Mouse (Mus musculus) ovary, adult 18-20 months (tissue): Measurements from ENCODE around the gene Gm12789.
"Not testable (repeated sequence)": the region's sequence is repeated elsewhere in the genome, so short reads cannot be mapped to it uniquely, and the experiment has no call there.

Experiments used
- DNase-seq: peaks from one replicate; pipeline ENCODE4 v3.0.0; 2022; ENCODE audit warnings: low spot score, mixed read lengths

Gene Gm12789

GRCm38 (mm10) chr4:101986326-101986725 lies at the start of gene Gm12789:
Gene Gm12789, plus strand, starts transcription at chr4:101986626.
- not testable (repeated sequence) for DNase-seq

GRCm38 (mm10) chr4:101940107-101940506 lies 46.3 kb upstream of the Gm12789 start, which contains the start of gene Gm12794:
Gene Gm12794, plus strand, starts transcription at chr4:101940407.
- not testable (repeated sequence) for DNase-seq

- not testable (repeated sequence) for DNase-seq
Measured at GRCm38 (mm10) chr4:101980949-101981348, 5.5 kb upstream of the Gm12789 start, which contains the start of gene Gm12790. Gene Gm12790, minus strand, starts transcription at chr4:101981049.

- no peak for DNase-seq
Measured at GRCm38 (mm10) chr4:101985678-101986077, 748 bp upstream of the Gm12789 start.

GRCm38 (mm10) chr4:101997426-101997825 lies 11.0 kb downstream of the Gm12789 start:
- DNase-seq: no peak

GRCm38 (mm10) chr4:101998267-101998922 lies 12.0 kb downstream of the Gm12789 start:
- DNase-seq: peak; percentile 12

GRCm38 (mm10) chr4:102026619-102027018 lies 40.2 kb downstream of the Gm12789 start:
- no peak for DNase-seq
